Mouse (Mus musculus): ENCODE results near the gene Elf4. TPM values are rescaled to one million over a fixed set of nuclear protein-coding genes. Genes with fewer than 3 reads are reported as not detected.

Elf4 gene
- polyA plus RNA-seq, 1 experiment from 2014 or later = 10.1 TPM

- Histone ChIP-seq H3K9me3 (replicated peaks; ENCODE audit: control insufficient read depth, low read length) (no peaks in the 10 kb centered on the region), H3K4me1 (ENCODE audit: control insufficient read depth, insufficient read depth, low read length) (peaks cover 24% of the 10 kb centered on the region), H3K27me3 (ENCODE audit: control insufficient read depth, insufficient read depth, low read length) (no peaks in the 10 kb centered on the region), H3K4me2 (ENCODE audit: low read depth, low read length) (peak overlapping the region; percentile 24), H3K36me3 (ENCODE audit: control insufficient read depth, insufficient read depth) (no peaks in the 10 kb centered on the region), H3K27ac (ENCODE audit: low read length) (peak overlapping the region; percentile 45), H3K4me3 (ENCODE audit: low read length) (no peak overlapping the region), H3K9ac (ENCODE audit: low read length) (no peak overlapping the region)
- no peak for ATAC-seq (replicated peaks; ENCODE audit: extremely low read depth, insufficient read depth, low FRiP score)
- WGBS = 58% methylated on average over 15 of the region's 15 CpGs
Observed at GRCm38 (mm10) chrX:48432599-48433526, 30.1 kb downstream of the Elf4 start.

- no peak overlapping the region for H3K4me2 ChIP-seq (ENCODE audit: low read depth, low read length)
- H3K27me3 ChIP-seq (ENCODE audit: control insufficient read depth, insufficient read depth, low read length) = no peaks in the 10 kb centered on the region
- H3K9ac ChIP-seq (ENCODE audit: low read length) = no peak overlapping the region
- no peak for ATAC-seq (replicated peaks; ENCODE audit: extremely low read depth, insufficient read depth, low FRiP score)
- H3K9me3 ChIP-seq (replicated peaks; ENCODE audit: control insufficient read depth, low read length) = no peaks in the 10 kb centered on the region
- H3K4me3 ChIP-seq (ENCODE audit: low read length) = no peak overlapping the region
- peaks cover 36% of the 10 kb centered on the region for H3K4me1 ChIP-seq (ENCODE audit: control insufficient read depth, insufficient read depth, low read length)
- WGBS = 43% methylated on average over 6 of the region's 6 CpGs
- H3K36me3 ChIP-seq (ENCODE audit: control insufficient read depth, insufficient read depth) = no peaks in the 10 kb centered on the region
- H3K27ac ChIP-seq (ENCODE audit: low read length) = peak overlapping the region; percentile 48
Observed at GRCm38 (mm10) chrX:48429538-48429937, 33.4 kb downstream of the Elf4 start.

- H3K27me3 ChIP-seq (ENCODE audit: control insufficient read depth, insufficient read depth, low read length) = no peaks in the 10 kb centered on the region
- no peak overlapping the region for H3K9ac ChIP-seq (ENCODE audit: low read length)
- H3K36me3 ChIP-seq (ENCODE audit: control insufficient read depth, insufficient read depth) = no peaks in the 10 kb centered on the region
- peak overlapping the region; percentile 48; the same call in 1 of the 2 replicates for H3K27ac ChIP-seq (ENCODE audit: low read length)
- H3K9me3 ChIP-seq (replicated peaks; ENCODE audit: control insufficient read depth, low read length) = no peaks in the 10 kb centered on the region
- no peak overlapping the region for H3K4me3 ChIP-seq (ENCODE audit: low read length)
- ATAC-seq (replicated peaks; ENCODE audit: extremely low read depth, insufficient read depth, low FRiP score) = no peak
- no peak overlapping the region for H3K4me2 ChIP-seq (ENCODE audit: low read depth, low read length)
- peaks cover 36% of the 10 kb centered on the region for H3K4me1 ChIP-seq (ENCODE audit: control insufficient read depth, insufficient read depth, low read length)
Observed at GRCm38 (mm10) chrX:48429100-48429499, 33.8 kb downstream of the Elf4 start.

- Histone ChIP-seq H3K9me3 (replicated peaks; ENCODE audit: control insufficient read depth, low read length) (no peaks in the 10 kb centered on the region), H3K4me2 (ENCODE audit: low read depth, low read length) (no peak overlapping the region), H3K27ac (ENCODE audit: low read length) (no peak overlapping the region), H3K36me3 (ENCODE audit: control insufficient read depth, insufficient read depth) (no peaks in the 10 kb centered on the region), H3K4me1 (ENCODE audit: control insufficient read depth, insufficient read depth, low read length) (peaks cover 37% of the 10 kb centered on the region), H3K4me3 (ENCODE audit: low read length) (no peak overlapping the region), H3K27me3 (ENCODE audit: control insufficient read depth, insufficient read depth, low read length) (no peaks in the 10 kb centered on the region), H3K9ac (ENCODE audit: low read length) (no peak overlapping the region)
- ATAC-seq (replicated peaks; ENCODE audit: extremely low read depth, insufficient read depth, low FRiP score) = no peak
- WGBS = 84% methylated on average over 8 of the region's 8 CpGs
Observed at GRCm38 (mm10) chrX:48428642-48429041, 34.3 kb downstream of the Elf4 start.

GRCm38 (mm10) chrX:48428241-48428640 is 34.7 kb downstream of the Elf4 start:
- Histone ChIP-seq H3K27me3 (ENCODE audit: control insufficient read depth, insufficient read depth, low read length) (no peaks in the 10 kb centered on the region), H3K4me3 (ENCODE audit: low read length) (no peak overlapping the region), H3K36me3 (ENCODE audit: control insufficient read depth, insufficient read depth) (no peaks in the 10 kb centered on the region), H3K4me2 (ENCODE audit: low read depth, low read length) (no peak overlapping the region), H3K27ac (ENCODE audit: low read length) (peak overlapping the region; percentile 66), H3K4me1 (ENCODE audit: control insufficient read depth, insufficient read depth, low read length) (peaks cover 37% of the 10 kb centered on the region), H3K9ac (ENCODE audit: low read length) (no peak overlapping the region), H3K9me3 (replicated peaks; ENCODE audit: control insufficient read depth, low read length) (no peaks in the 10 kb centered on the region)
- 40% methylated on average over 6 of the region's 6 CpGs for WGBS
- ATAC-seq (replicated peaks; ENCODE audit: extremely low read depth, insufficient read depth, low FRiP score) = 0 out of 2 replicates have a peak, but pooled peaks have one; percentile 5

GRCm38 (mm10) chrX:48425280-48425679 is 37.7 kb downstream of the Elf4 start:
- Histone ChIP-seq H3K4me1 (ENCODE audit: control insufficient read depth, insufficient read depth, low read length) (peaks cover 37% of the 10 kb centered on the region), H3K4me3 (ENCODE audit: low read length) (no peak overlapping the region), H3K36me3 (ENCODE audit: control insufficient read depth, insufficient read depth) (0 out of 2 replicates have a peak, but pooled peaks cover 6% of the 10 kb centered on the region), H3K9me3 (replicated peaks; ENCODE audit: control insufficient read depth, low read length) (no peaks in the 10 kb centered on the region), H3K27ac (ENCODE audit: low read length) (peak overlapping the region; percentile 43; the same call in 1 of the 2 replicates), H3K9ac (ENCODE audit: low read length) (no peak overlapping the region), H3K4me2 (ENCODE audit: low read depth, low read length) (peak overlapping the region; percentile 45), H3K27me3 (ENCODE audit: control insufficient read depth, insufficient read depth, low read length) (no peaks in the 10 kb centered on the region)
- 46% methylated on average over 7 of the region's 7 CpGs for WGBS
- ATAC-seq (replicated peaks; ENCODE audit: extremely low read depth, insufficient read depth, low FRiP score) = no peak

- Histone ChIP-seq H3K4me1 (ENCODE audit: control insufficient read depth, insufficient read depth, low read length) (peaks cover 35% of the 10 kb centered on the region), H3K27ac (ENCODE audit: low read length) (peak overlapping the region; percentile 43), H3K36me3 (ENCODE audit: control insufficient read depth, insufficient read depth) (0 out of 2 replicates have a peak, but pooled peaks cover 6% of the 10 kb centered on the region), H3K9me3 (replicated peaks; ENCODE audit: control insufficient read depth, low read length) (no peaks in the 10 kb centered on the region), H3K4me3 (ENCODE audit: low read length) (no peak overlapping the region), H3K4me2 (ENCODE audit: low read depth, low read length) (peak overlapping the region; percentile 45), H3K9ac (ENCODE audit: low read length) (no peak overlapping the region), H3K27me3 (ENCODE audit: control insufficient read depth, insufficient read depth, low read length) (no peaks in the 10 kb centered on the region)
- ATAC-seq (replicated peaks; ENCODE audit: extremely low read depth, insufficient read depth, low FRiP score) = 0 out of 2 replicates have a peak, but pooled peaks have one; percentile 21
- 44% methylated on average over 3 of the region's 3 CpGs for WGBS
Observed at GRCm38 (mm10) chrX:48424583-48424982, 38.3 kb downstream of the Elf4 start.

- 35% methylated on average over 1 of the region's 1 CpGs for WGBS
- Histone ChIP-seq H3K27me3 (ENCODE audit: control insufficient read depth, insufficient read depth, low read length) (no peaks in the 10 kb centered on the region), H3K9ac (ENCODE audit: low read length) (no peak overlapping the region), H3K4me2 (ENCODE audit: low read depth, low read length) (no peak overlapping the region), H3K4me3 (ENCODE audit: low read length) (no peak overlapping the region), H3K27ac (ENCODE audit: low read length) (no peak overlapping the region; the same call in 1 of the 2 replicates), H3K36me3 (ENCODE audit: control insufficient read depth, insufficient read depth) (peaks cover 6% of the 10 kb centered on the region; the same call in 1 of the 2 replicates), H3K9me3 (replicated peaks; ENCODE audit: control insufficient read depth, low read length) (no peaks in the 10 kb centered on the region), H3K4me1 (ENCODE audit: control insufficient read depth, insufficient read depth, low read length) (peaks cover 35% of the 10 kb centered on the region)
- no peak for ATAC-seq (replicated peaks; ENCODE audit: extremely low read depth, insufficient read depth, low FRiP score)
Observed at GRCm38 (mm10) chrX:48423671-48424070, 39.3 kb downstream of the Elf4 start.

GRCm38 (mm10) chrX:48422986-48423385 is 39.9 kb downstream of the Elf4 start:
- Histone ChIP-seq H3K4me2 (ENCODE audit: low read depth, low read length) (no peak overlapping the region), H3K4me3 (ENCODE audit: low read length) (no peak overlapping the region), H3K27ac (ENCODE audit: low read length) (no peak overlapping the region), H3K4me1 (ENCODE audit: control insufficient read depth, insufficient read depth, low read length) (peaks cover 28% of the 10 kb centered on the region), H3K36me3 (ENCODE audit: control insufficient read depth, insufficient read depth) (peaks cover 6% of the 10 kb centered on the region; the same call in 1 of the 2 replicates), H3K27me3 (ENCODE audit: control insufficient read depth, insufficient read depth, low read length) (no peaks in the 10 kb centered on the region), H3K9ac (ENCODE audit: low read length) (no peak overlapping the region), H3K9me3 (replicated peaks; ENCODE audit: control insufficient read depth, low read length) (no peaks in the 10 kb centered on the region)
- ATAC-seq (replicated peaks; ENCODE audit: extremely low read depth, insufficient read depth, low FRiP score) = no peak
- 42% methylated on average over 4 of the region's 4 CpGs for WGBS

Measured in heart, embryonic 16.5 days (tissue).